Mouse (Mus musculus): ENCODE results near the gene Mrpl11. TPM values are rescaled to one million over a fixed set of nuclear protein-coding genes. Genes with fewer than 3 reads are reported as not detected.

The Mrpl11 gene
- total RNA-seq (2023), result 10 to 100 TPM; 10.8 to 17.3 TPM

DNA sequence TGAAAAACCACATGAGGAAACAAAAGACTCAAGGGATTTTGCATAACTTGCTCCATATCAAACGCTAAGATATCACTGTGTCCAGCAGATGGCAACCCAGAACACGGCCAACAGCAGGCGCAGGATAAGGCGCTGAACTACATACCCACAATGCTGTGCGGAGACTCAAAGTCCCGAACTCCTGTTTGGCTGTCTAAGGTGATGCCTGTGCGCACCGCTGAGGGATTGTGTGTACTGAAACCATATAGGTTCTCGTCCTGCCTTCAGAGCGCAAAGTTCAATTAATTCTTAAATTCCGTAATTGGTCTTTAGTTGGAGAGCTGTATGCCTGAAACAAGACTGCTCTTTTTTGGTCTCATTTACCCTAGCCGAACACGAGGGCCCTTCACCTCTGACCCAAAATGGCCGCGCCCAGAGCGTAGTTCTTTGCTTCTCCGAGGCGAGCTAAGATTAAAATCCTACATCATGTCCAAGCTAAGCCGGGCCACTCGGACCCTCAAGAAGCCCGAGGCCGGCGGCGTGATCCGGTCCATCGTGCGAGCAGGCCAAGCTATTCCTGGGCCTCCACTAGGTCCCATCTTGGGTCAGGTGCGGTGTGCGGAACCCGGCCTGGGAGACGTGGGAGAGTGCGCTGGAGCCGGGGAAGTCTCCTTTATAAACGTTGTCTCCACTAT is at the start of gene Mrpl11:
Mrpl11 (plus strand) TSS at position 220 of the 674 bp plus-strand sequence.

DNA sequence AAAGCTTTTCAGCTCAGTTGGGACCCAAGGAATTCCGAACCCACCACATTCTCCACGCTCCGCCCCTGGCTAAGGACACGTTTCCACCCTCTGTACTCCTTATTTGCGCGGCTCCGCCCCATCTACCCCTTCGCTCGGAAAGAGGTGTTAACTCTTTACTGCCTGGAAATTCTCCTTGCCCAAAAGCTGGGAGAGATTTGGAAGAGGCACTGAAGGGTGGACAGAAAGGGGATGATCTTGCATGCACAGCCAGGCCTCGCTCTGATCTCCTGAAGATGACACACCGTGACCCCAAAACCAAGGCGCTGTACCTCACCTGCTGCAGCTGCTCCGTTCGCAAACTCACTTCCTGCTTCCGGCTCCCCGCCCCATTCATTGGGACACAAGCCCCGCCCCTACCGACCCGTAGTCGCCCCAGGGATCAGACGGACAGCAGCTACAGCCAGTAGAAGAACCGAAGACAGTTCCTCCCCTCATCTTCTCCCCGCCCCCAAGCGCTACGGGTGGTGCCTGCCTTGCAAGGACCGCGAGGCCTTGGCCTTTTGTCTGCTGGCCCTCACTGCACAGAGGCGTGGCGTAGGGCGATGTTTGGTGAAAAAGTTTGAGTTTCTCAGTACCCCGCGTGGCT is 33.9 kb upstream of the Mrpl11 start, which contains the start of gene Dpp3:
Dpp3 (minus strand) TSS at position 384 of the 628 bp plus-strand sequence.

DNA sequence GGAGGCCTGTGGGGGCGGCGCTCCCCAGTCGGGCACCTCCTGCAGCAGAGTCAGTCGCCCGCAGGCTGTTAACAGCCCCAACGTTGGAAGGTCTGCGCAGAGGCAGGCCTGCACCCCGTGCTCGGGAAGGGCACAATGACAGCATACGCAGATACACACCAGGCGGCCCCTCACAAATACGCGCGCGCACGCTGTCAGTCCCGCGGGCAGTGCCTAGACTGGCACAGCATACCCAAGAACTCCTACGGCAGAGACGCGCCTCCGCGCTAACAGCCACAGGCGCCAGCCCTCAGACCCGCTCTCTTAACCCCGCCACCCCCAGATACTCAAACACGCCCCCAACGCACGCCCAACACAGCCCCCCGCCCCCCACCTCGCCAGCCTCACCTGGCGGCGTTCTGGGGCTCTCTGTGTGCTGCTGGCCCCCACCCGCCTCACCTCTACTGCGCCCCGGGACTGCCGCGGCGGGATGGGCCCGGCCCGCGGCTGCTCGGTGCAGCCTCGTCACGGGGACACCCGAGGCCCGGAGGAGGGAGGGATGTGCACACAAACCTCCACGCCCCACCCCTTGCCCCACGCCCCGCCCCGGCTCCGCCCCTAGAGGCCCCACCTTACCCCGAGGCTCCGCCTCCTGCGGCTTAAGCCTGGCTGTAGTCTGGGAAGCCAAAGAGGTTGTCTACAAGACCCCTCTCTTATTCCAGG is 19.2 kb upstream of the Mrpl11 start, which contains the start of gene Peli3:
Peli3 (minus strand) TSS at position 577 of the 702 bp plus-strand sequence.

DNA sequence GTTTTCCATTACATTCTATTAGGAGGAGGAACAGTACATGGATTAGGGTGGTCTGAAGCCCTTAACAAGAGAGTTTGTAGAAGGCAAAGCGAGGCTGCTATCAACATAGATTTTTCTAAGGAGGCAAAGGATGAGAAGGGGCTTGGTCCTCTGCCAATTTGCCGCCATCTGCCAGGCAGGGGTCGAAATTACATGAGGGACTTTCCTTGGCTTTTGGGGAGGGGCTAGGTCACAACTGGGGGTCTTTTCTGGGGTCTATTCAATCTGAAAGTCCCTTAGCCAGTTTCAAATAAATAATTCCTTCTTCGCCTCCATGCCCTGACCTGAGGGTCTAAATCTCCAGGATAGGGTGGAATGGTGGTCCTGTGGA is 28.3 kb downstream of the Mrpl11 start, which contains the start of gene Npas4:
Npas4 (minus strand) TSS at position 61 of the 370 bp plus-strand sequence.

Other genes starting within 250 kb of the Mrpl11 start
- gene Rbm4b, start 205.7 kb upstream of the Mrpl11 start, total RNA-seq (2023), result 1 to 10 TPM; 4.8 to 7.0 TPM
- 10 to 100 TPM; 39.5 to 45.5 TPM for gene Rbm4, start 168.2 kb upstream of the Mrpl11 start, total RNA-seq (2023)
- gene Gm21992, start 150.5 kb upstream of the Mrpl11 start, total RNA-seq (2023), result 10 to 100 TPM; 12.1 to 12.5 TPM
- 10 to 100 TPM; 49.8 to 56.3 TPM for gene Rbm14, start 150.5 kb upstream of the Mrpl11 start, total RNA-seq (2023)
- gene Ccs, start 122.8 kb upstream of the Mrpl11 start, total RNA-seq (2023), result 10 to 100 TPM; 14.6 to 15.8 TPM
- not detected for gene Ccdc87, start 122.8 kb upstream of the Mrpl11 start, total RNA-seq (2023)
- gene Ctsf, start 107.0 kb upstream of the Mrpl11 start, total RNA-seq (2023), result 1 to 10 TPM; 1.8 to 5.3 TPM
- under 1 TPM; 0.75 TPM for gene Actn3, start 84.2 kb upstream of the Mrpl11 start, total RNA-seq (2023)
- 1 to 10 TPM; 6.6 to 7.5 TPM for gene Zdhhc24, start 83.5 kb upstream of the Mrpl11 start, total RNA-seq (2023)
- 1 to 10 TPM in 1 of 2 experiments, under 1 TPM in 1; 0.99 to 1.5 TPM for gene Bbs1, start 55.5 kb upstream of the Mrpl11 start, total RNA-seq (2023)
- gene Dpp3, start 33.9 kb upstream of the Mrpl11 start, total RNA-seq (2023), result 10 to 100 TPM; 48.8 to 53.1 TPM
- gene Peli3, start 19.0 kb upstream of the Mrpl11 start, total RNA-seq (2023), result under 1 TPM in 1 of 2 experiments, not detected in 1; 0.15 TPM
- under 1 TPM in 1 of 2 experiments, not detected in 1; 0.13 TPM for gene Npas4, start 28.2 kb downstream of the Mrpl11 start, total RNA-seq (2023)
- 1 to 10 TPM in 1 of 2 experiments, under 1 TPM in 1; 0.75 to 1.1 TPM for gene Slc29a2, start 61.7 kb downstream of the Mrpl11 start, total RNA-seq (2023)
- 1 to 10 TPM; 5.2 to 5.8 TPM for gene B4gat1, start 76.7 kb downstream of the Mrpl11 start, total RNA-seq (2023)
- 1 to 10 TPM in 1 of 2 experiments, not detected in 1; 1.1 TPM for gene AC124502.3, start 76.7 kb downstream of the Mrpl11 start, total RNA-seq (2023)
- 10 to 100 TPM; 28.7 to 34.4 TPM for gene Brms1, start 79.2 kb downstream of the Mrpl11 start, total RNA-seq (2023)
- gene Rin1, start 88.3 kb downstream of the Mrpl11 start, total RNA-seq (2023), result under 1 TPM; 0.66 to 0.97 TPM
- under 1 TPM; 0.13 to 0.15 TPM for gene Cd248, start 105.9 kb downstream of the Mrpl11 start, total RNA-seq (2023)
- gene Tmem151a, start 123.4 kb downstream of the Mrpl11 start, total RNA-seq (2023), result under 1 TPM in 1 of 2 experiments, not detected in 1; 0.15 TPM
- 10 to 100 TPM; 12.3 to 13.7 TPM for gene Yif1a, start 126.4 kb downstream of the Mrpl11 start, total RNA-seq (2023)
- gene Cnih2, start 136.4 kb downstream of the Mrpl11 start, total RNA-seq (2023), result 1 to 10 TPM in 1 of 2 experiments, under 1 TPM in 1; 0.51 to 1.2 TPM
- gene Rab1b, start 144.9 kb downstream of the Mrpl11 start, total RNA-seq (2023), result 100 to 1,000 TPM; 129 to 130 TPM
- gene Klc2, start 156.4 kb downstream of the Mrpl11 start, total RNA-seq (2023), result 10 to 100 TPM; 10.2 to 11.9 TPM